Mouse (Mus musculus) embryonic fibroblast, embryonic 13.5 days (primary cell): ENCODE results near the gene Iqcc.

Experiments used
- CTCF ChIP-seq: IDR thresholded peaks from 2 replicates; pipeline ENCODE4 v1.5.1; 2011; ENCODE audit warnings: mild to moderate bottlenecking, control low read depth, low read length, moderate library complexity, borderline replicate concordance; ENCODE audit not compliant: insufficient read depth
- POLR2A ChIP-seq: IDR thresholded peaks from 2 replicates; pipeline ENCODE4 v1.6.1; 2011; ENCODE audit warnings: low read depth, mild to moderate bottlenecking, control low read depth, low read length, moderate library complexity

GRCm38 (mm10) chr4:129573430-129573829 lies 45.5 kb downstream of the Iqcc start, which contains the start of gene Lck:
- TF ChIP-seq POLR2A (no peak), CTCF (no peak)
